Comparison of ENCODE assay signal across 19 mouse cellular contexts in the genomic region with DNA sequence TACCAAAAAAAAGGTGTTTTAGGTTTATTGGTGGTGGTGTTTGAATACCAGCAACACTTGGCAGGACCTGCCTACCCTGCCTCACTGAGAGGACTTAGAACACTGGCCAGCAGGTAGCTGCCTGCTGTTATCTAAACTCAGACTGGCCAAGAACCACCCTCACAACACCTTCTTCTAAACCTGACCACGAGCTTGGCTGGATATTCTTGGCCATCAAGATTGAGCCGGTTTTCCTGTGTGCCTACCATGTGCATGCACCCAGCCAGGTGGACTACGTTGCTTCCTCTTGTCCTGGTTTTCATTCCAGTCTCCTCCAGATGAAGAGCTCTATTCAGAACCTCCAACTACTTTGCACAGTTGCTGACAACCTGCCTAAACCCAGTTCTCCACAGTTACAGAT.
A peak's percentile ranks its signal among the peaks of the same experiment; 100 is the strongest.
DNase-seq lines count a peak whose midpoint lies in the region; ATAC-seq lines count a peak whose summit lies in the region.
"Had no signal": no experiment of that assay in that cellular context is flagged by ENCODE, and none has a peak within 500 bp of the region (broad histone marks: within the 10 kb centered on the region; RNA-seq: fewer than 3 reads in every experiment).

No protein-coding gene starts in this region.

- DNase-seq in frontal cortex, postnatal 25 days (ENCODE audit: low spot score in 2 of 2): no peak
- DNase-seq in layer of hippocampus, adult 9-11 months: peak; percentile 37
- no peak for DNase-seq in layer of hippocampus, postnatal 25 days (ENCODE audit: extremely low spot score in 1 of 2, low spot score in 1 of 2)
- DNase-seq in urinary bladder, postnatal 25 days (ENCODE audit: low spot score): no peak
- DNase-seq: adrenal gland, adult 8-10 months; adrenal gland, postnatal 14 days; adrenal gland, postnatal 36 days; B cell, adult 2 months; cerebellum, adult 11 months; cerebellum, adult 18-20 months; cerebellum, adult 8-10 months; cerebellum, adult 9-11 months; cerebellum, postnatal 25 days; forebrain, postnatal 0 days had no signal

- ATAC-seq in frontal cortex, adult (ENCODE audit: low TSS enrichment): peak; percentile 58
- ATAC-seq: activated CD4-positive, CD25-positive, alpha-beta regulatory T cell, adult 4 months; CD4-positive, CD25-positive, alpha-beta regulatory T cell, adult 4 months; forebrain, embryonic 13.5 days; forebrain, postnatal 0 days; Patski had no signal
